Mouse (Mus musculus): ENCODE results near the gene 1700015F17Rik. TPM values are rescaled to one million over a fixed set of nuclear protein-coding genes. Genes with fewer than 3 reads are reported as not detected.
A peak's percentile ranks its signal among the peaks of the same experiment; 100 is the strongest.

The 1700015F17Rik gene
- total RNA-seq (2012; rRNA removed) (not detected in 2 replicates), polyA plus RNA-seq (2012; ENCODE audit: insufficient read depth in 1 of 2, insufficient read length in 2 of 2, low read depth in 1 of 2, low replicate concordance in 2 of 2, missing spikeins in 1 of 2) (not detected)

DNA sequence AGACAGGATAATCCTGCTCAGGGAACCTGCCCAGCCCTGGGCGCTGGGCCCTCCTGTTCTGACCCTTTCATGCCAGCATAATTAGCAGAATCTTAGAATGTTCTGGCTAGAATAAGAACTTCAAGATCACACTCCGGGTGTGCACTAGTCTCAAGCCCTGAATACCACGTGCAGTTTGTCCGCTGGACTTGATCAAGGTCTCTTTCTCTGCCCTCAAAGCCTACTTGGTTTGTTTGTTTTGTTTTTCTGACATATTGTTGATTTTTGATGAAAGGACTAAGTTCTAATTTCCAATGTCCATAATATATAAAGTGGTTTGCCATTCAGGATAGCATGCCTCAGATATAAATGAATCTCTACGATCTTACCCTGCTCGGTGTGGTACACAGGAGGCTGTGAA, at the start of gene 1700015F17Rik:
Gene 1700015F17Rik (minus strand): TSS at position 101 of the 400 bp plus-strand sequence.
- no peaks in the 10 kb centered on the region for H3K4me1 ChIP-seq (ENCODE audit: control insufficient read depth in 1 of 2, insufficient read depth in 2 of 2, low read length in 2 of 2)
- no peak within 1 kb of the TSS for H3K4me3 ChIP-seq (ENCODE audit: control insufficient read depth in 1 of 2, insufficient read depth in 1 of 2, low read depth in 2 of 2, low read length in 2 of 2)
- H3K9me3 ChIP-seq (replicated peaks; ENCODE audit: insufficient read depth, low read length) = no peaks in the 10 kb centered on the region
- no peak within 1 kb of the TSS for H3K9ac ChIP-seq (ENCODE audit: control insufficient read depth, low read depth, low read length, poor library complexity, severe bottlenecking)
- no peaks in the 10 kb centered on the region for H3K79me2 ChIP-seq (ENCODE audit: control insufficient read depth, insufficient read depth, low read length, poor library complexity)
- DNase-seq (ENCODE audit: low read depth, low spot score) = no peak
- no peak within 1 kb of the TSS for H3K27ac ChIP-seq (ENCODE audit: control insufficient read depth, low read depth, low read length)
- no peaks in the 10 kb centered on the region for H3K36me3 ChIP-seq (ENCODE audit: control insufficient read depth in 1 of 2, insufficient read depth in 2 of 2, low read length in 2 of 2)
- TF ChIP-seq POLR2A (IDR thresholded peaks at IDR 0.05; ENCODE audit: control insufficient read depth in 1 of 2, insufficient read depth in 1 of 2, low read depth in 1 of 2, low read length in 2 of 2, poor library complexity in 1 of 2) (no peak), NRF1 (IDR thresholded peaks at IDR 0.05; ENCODE audit: insufficient read depth, low read depth, low read length, poor library complexity, severe bottlenecking) (no peak), SMC3 (IDR thresholded peaks at IDR 0.05; ENCODE audit: low read depth, low read length) (no peak), ZNF384 (IDR thresholded peaks at IDR 0.05; ENCODE audit: low read depth, low read length) (no peak), RCOR1 (IDR thresholded peaks at IDR 0.05; ENCODE audit: low read depth, low read length) (no peak), BHLHE40 (IDR thresholded peaks at IDR 0.05; ENCODE audit: borderline replicate concordance, low read depth, low read length) (no peak), TBP (IDR thresholded peaks at IDR 0.05; ENCODE audit: low read depth, low read length) (no peak), E2F4 (IDR thresholded peaks at IDR 0.05; ENCODE audit: borderline replicate concordance, low read depth, low read length) (no peak)
- H3K27me3 ChIP-seq (ENCODE audit: control insufficient read depth in 1 of 2, insufficient read depth in 2 of 2, low read length in 2 of 2) = no peaks in the 10 kb centered on the region

DNA sequence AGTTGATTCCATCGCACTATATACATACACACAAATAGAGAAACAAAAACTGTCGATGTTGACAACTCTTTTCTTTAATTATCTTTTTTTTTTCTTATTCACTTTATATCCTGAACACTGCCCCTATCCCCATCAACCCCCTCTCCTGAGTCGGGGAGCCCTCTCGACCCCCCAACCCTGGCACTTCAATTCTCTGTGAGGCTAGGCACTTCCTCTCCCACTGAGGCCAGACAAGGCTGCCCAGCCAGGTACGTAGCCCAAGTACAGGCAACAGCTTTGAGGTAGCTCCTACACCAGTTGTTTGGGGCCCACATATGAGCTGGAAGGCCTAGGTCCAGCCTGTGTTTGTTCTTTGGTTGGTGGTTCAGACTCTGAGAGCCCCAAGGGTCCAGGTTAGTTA, 36.5 kb upstream of the 1700015F17Rik start:
- H3K27ac ChIP-seq (ENCODE audit: control insufficient read depth, low read depth, low read length) = no peak overlapping the region
- H3K9ac ChIP-seq (ENCODE audit: control insufficient read depth, low read depth, low read length, poor library complexity, severe bottlenecking) = no peak overlapping the region
- TF ChIP-seq MYB (IDR thresholded peaks at IDR 0.05; ENCODE audit: low read depth, low read length) (no peak), NELFE (IDR thresholded peaks at IDR 0.05; ENCODE audit: low read depth, low read length) (no peak), ELF1 (IDR thresholded peaks at IDR 0.05; ENCODE audit: low read depth, low read length) (no peak), ZKSCAN1 (IDR thresholded peaks at IDR 0.05; ENCODE audit: low read depth, low read length) (no peak), JUND (IDR thresholded peaks at IDR 0.05; ENCODE audit: low read depth, low read length) (no peak), UBTF (IDR thresholded peaks at IDR 0.05; ENCODE audit: borderline replicate concordance, insufficient read depth, low read depth, low read length) (no peak), RCOR1 (IDR thresholded peaks at IDR 0.05; ENCODE audit: low read depth, low read length) (no peak), POLR2A (IDR thresholded peaks at IDR 0.05; ENCODE audit: control insufficient read depth in 1 of 2, insufficient read depth in 1 of 2, low read depth in 1 of 2, low read length in 2 of 2, poor library complexity in 1 of 2) (no peak), MAX (IDR thresholded peaks at IDR 0.05; ENCODE audit: low read length) (no peak), GABPA (IDR thresholded peaks at IDR 0.05; ENCODE audit: low read depth, low read length) (no peak), ETS1 (IDR thresholded peaks at IDR 0.05; ENCODE audit: low read depth, low read length) (no peak), CHD1 (IDR thresholded peaks at IDR 0.05; ENCODE audit: low read depth, low read length) (no peak), MYC (IDR thresholded peaks at IDR 0.05; ENCODE audit: low read depth, low read length) (no peak), CHD2 (IDR thresholded peaks at IDR 0.05; ENCODE audit: low read length) (no peak), USF2 (IDR thresholded peaks at IDR 0.05; ENCODE audit: borderline replicate concordance in 1 of 2, insufficient read depth in 1 of 2, low read depth in 1 of 2, low read length in 2 of 2) (no peak), RAD21 (IDR thresholded peaks at IDR 0.05; ENCODE audit: low read depth, low read length) (no peak), TBP (IDR thresholded peaks at IDR 0.05; ENCODE audit: low read depth, low read length) (no peak), ZNF384 (IDR thresholded peaks at IDR 0.05; ENCODE audit: low read depth, low read length) (no peak)
- no peaks in the 10 kb centered on the region for H3K4me1 ChIP-seq (ENCODE audit: control insufficient read depth in 1 of 2, insufficient read depth in 2 of 2, low read length in 2 of 2)
- H3K36me3 ChIP-seq (ENCODE audit: control insufficient read depth in 1 of 2, insufficient read depth in 2 of 2, low read length in 2 of 2) = no peaks in the 10 kb centered on the region
- H3K27me3 ChIP-seq (ENCODE audit: control insufficient read depth in 1 of 2, insufficient read depth in 2 of 2, low read length in 2 of 2) = no peaks in the 10 kb centered on the region; a peak in 1 of 4 replicates
- H3K79me2 ChIP-seq (ENCODE audit: control insufficient read depth, insufficient read depth, low read length, poor library complexity) = 0 out of 2 replicates have a peak, but pooled peaks cover 1% of the 10 kb centered on the region
- H3K9me3 ChIP-seq (replicated peaks; ENCODE audit: insufficient read depth, low read length) = no peaks in the 10 kb centered on the region
- peak overlapping the region in 1 of 2 experiments; percentile 70; a peak in 1 of 4 replicates for H3K4me3 ChIP-seq (ENCODE audit: control insufficient read depth in 1 of 2, insufficient read depth in 1 of 2, low read depth in 2 of 2, low read length in 2 of 2)
- DNase-seq (ENCODE audit: low read depth, low spot score) = no peak
